Mouse (Mus musculus): ENCODE data around the gene Il10. TPM values are rescaled to one million over a fixed set of nuclear protein-coding genes. Genes with fewer than 3 reads are reported as not detected.
A peak's percentile ranks its signal among the peaks of the same experiment; 100 is the strongest.

The Il10 gene
- total and polyA plus RNA-seq, 2 experiments from 2014 or later = not detected

DNA sequence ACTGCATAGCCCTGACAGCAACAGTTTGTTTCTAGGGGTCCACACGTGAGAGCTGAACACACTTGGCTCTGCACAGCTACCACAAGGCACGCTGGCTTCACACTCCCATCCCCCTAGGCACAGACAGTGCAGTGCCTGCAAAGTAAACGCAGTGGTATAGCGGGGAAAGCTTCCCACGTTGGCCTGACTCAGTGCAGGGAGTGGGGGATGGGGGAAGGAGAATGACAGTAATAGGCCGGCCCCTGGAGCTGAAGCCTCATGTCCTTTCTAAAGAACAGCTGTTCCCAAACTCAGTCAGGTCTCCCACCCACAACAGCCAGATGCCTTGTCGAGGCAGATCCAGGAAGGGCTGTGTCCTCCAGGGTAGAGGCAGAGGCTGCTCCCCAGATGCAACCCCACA, 31.4 kb downstream of the Il10 start:
- ATAC-seq (ENCODE audit: low FRiP score) (no peak), DNase-seq (ENCODE audit: low spot score) (no peak)
- Histone ChIP-seq H3K9ac (replicated peaks; ENCODE audit: low read length, poor library complexity, severe bottlenecking) (no peak overlapping the region), H3K4me2 (ENCODE audit: low read depth, low read length, poor library complexity, severe bottlenecking) (no peak overlapping the region), H3K9me3 (ENCODE audit: low read length) (no peaks in the 10 kb centered on the region), H3K27me3 (ENCODE audit: insufficient read depth, low read length) (no peaks in the 10 kb centered on the region), H3K27ac (ENCODE audit: low read depth, low read length) (no peak overlapping the region), H3K4me3 (ENCODE audit: low read depth, low read length) (no peak overlapping the region), H3K4me1 (ENCODE audit: insufficient read depth, low read length) (no peaks in the 10 kb centered on the region; the same call in 1 of the 2 replicates), H3K36me3 (ENCODE audit: insufficient read depth, low read length) (peaks cover 27% of the 10 kb centered on the region)
- WGBS = 49% methylated on average over 7 of the region's 7 CpGs
- TF ChIP-seq CTCF (IDR thresholded peaks at IDR 0.05) = no peak

GRCm38 (mm10) chr1:131053239-131053638, 33.6 kb downstream of the Il10 start:
- H3K9ac ChIP-seq (replicated peaks; ENCODE audit: low read length, poor library complexity, severe bottlenecking) = no peak overlapping the region; the same call in 1 of the 2 replicates
- 4% methylated on average over 8 of the region's 8 CpGs for WGBS
- no peak overlapping the region for H3K4me3 ChIP-seq (ENCODE audit: low read depth, low read length)
- TF ChIP-seq CTCF (IDR thresholded peaks at IDR 0.05) = peak; percentile 95
- peaks cover 44% of the 10 kb centered on the region for H3K36me3 ChIP-seq (ENCODE audit: insufficient read depth, low read length)
- no peaks in the 10 kb centered on the region for H3K9me3 ChIP-seq (ENCODE audit: low read length)
- H3K4me1 ChIP-seq (ENCODE audit: insufficient read depth, low read length) = no peaks in the 10 kb centered on the region; the same call in 1 of the 2 replicates
- no peaks in the 10 kb centered on the region for H3K27me3 ChIP-seq (ENCODE audit: insufficient read depth, low read length)
- H3K27ac ChIP-seq (ENCODE audit: low read depth, low read length) = no peak overlapping the region
- peak; percentile 94 for DNase-seq (ENCODE audit: low spot score)
- no peak overlapping the region for H3K4me2 ChIP-seq (ENCODE audit: low read depth, low read length, poor library complexity, severe bottlenecking)
- peak; percentile 77 for ATAC-seq (ENCODE audit: low FRiP score)

DNA sequence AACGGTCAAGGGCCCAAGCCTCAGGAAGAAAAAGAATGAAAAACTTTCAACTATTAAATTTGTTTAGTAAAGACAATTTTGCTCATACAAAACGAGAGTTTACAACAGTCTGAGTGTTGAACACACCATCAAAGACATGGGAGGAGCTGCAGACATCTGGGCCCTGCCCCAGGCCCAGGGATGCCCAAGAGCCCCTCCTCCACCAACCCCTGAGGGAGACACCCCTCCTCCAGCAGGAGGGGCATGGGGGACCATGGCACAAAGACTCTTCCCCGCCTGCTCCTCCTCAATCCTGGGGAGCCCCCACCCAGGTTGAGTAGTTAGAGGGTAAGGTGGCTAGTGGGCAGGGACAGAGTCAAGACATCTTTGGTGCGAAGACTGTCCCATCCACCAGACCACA, 34.0 kb downstream of the Il10 start:
- no peak for TF ChIP-seq CTCF (IDR thresholded peaks at IDR 0.05)
- no peak overlapping the region for H3K4me2 ChIP-seq (ENCODE audit: low read depth, low read length, poor library complexity, severe bottlenecking)
- H3K36me3 ChIP-seq (ENCODE audit: insufficient read depth, low read length) = peaks cover 44% of the 10 kb centered on the region
- H3K4me1 ChIP-seq (ENCODE audit: insufficient read depth, low read length) = no peaks in the 10 kb centered on the region; the same call in 1 of the 2 replicates
- no peak overlapping the region for H3K27ac ChIP-seq (ENCODE audit: low read depth, low read length)
- H3K4me3 ChIP-seq (ENCODE audit: low read depth, low read length) = no peak overlapping the region
- DNase-seq (ENCODE audit: low spot score) = no peak
- no peak for ATAC-seq (ENCODE audit: low FRiP score)
- WGBS = 53% methylated on average over 4 of the region's 4 CpGs
- H3K9ac ChIP-seq (replicated peaks; ENCODE audit: low read length, poor library complexity, severe bottlenecking) = no peak overlapping the region
- no peaks in the 10 kb centered on the region for H3K27me3 ChIP-seq (ENCODE audit: insufficient read depth, low read length)
- H3K9me3 ChIP-seq (ENCODE audit: low read length) = no peaks in the 10 kb centered on the region

GRCm38 (mm10) chr1:131054251-131054650, 34.6 kb downstream of the Il10 start:
- no peak for ATAC-seq (ENCODE audit: low FRiP score)
- WGBS = 91% methylated on average over 4 of the region's 4 CpGs
- no peaks in the 10 kb centered on the region for H3K9me3 ChIP-seq (ENCODE audit: low read length)
- no peak overlapping the region for H3K27ac ChIP-seq (ENCODE audit: low read depth, low read length)
- H3K4me3 ChIP-seq (ENCODE audit: low read depth, low read length) = no peak overlapping the region
- no peak for TF ChIP-seq CTCF (IDR thresholded peaks at IDR 0.05)
- H3K9ac ChIP-seq (replicated peaks; ENCODE audit: low read length, poor library complexity, severe bottlenecking) = no peak overlapping the region
- no peak overlapping the region for H3K4me2 ChIP-seq (ENCODE audit: low read depth, low read length, poor library complexity, severe bottlenecking)
- no peaks in the 10 kb centered on the region; the same call in 1 of the 2 replicates for H3K4me1 ChIP-seq (ENCODE audit: insufficient read depth, low read length)
- no peaks in the 10 kb centered on the region for H3K27me3 ChIP-seq (ENCODE audit: insufficient read depth, low read length)
- H3K36me3 ChIP-seq (ENCODE audit: insufficient read depth, low read length) = peaks cover 44% of the 10 kb centered on the region
- no peak for DNase-seq (ENCODE audit: low spot score)

DNA sequence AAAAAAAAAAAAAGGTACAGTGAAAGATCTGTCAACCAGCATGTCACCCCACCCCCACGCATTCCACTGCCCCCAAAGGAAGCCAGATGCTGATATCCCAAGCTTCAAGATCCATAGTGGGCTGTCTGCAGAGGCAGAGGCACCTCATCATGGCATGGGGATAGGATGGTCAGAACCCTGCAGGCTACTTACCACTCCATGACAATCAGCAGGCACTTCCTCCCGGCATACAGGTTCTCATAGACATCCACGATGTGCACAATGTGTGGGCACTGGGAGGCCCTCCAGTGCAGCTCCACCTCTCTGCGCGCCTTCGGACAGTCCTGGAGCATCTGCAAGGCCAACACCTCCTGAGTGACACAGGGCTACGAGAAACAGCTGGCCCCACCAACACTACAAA, 38.8 kb downstream of the Il10 start:
- no peak overlapping the region for H3K4me3 ChIP-seq (ENCODE audit: low read depth, low read length)
- 0 out of 2 replicates have a peak, but pooled peaks cover 4% of the 10 kb centered on the region for H3K4me1 ChIP-seq (ENCODE audit: insufficient read depth, low read length)
- ATAC-seq (ENCODE audit: low FRiP score) = no peak
- H3K9ac ChIP-seq (replicated peaks; ENCODE audit: low read length, poor library complexity, severe bottlenecking) = no peak overlapping the region
- WGBS = 87% methylated on average over 7 of the region's 7 CpGs
- TF ChIP-seq CTCF (IDR thresholded peaks at IDR 0.05) = no peak
- no peaks in the 10 kb centered on the region for H3K9me3 ChIP-seq (ENCODE audit: low read length)
- no peak overlapping the region for H3K27ac ChIP-seq (ENCODE audit: low read depth, low read length)
- DNase-seq (ENCODE audit: low spot score) = no peak
- H3K36me3 ChIP-seq (ENCODE audit: insufficient read depth, low read length) = peaks cover 38% of the 10 kb centered on the region
- no peak overlapping the region for H3K4me2 ChIP-seq (ENCODE audit: low read depth, low read length, poor library complexity, severe bottlenecking)
- H3K27me3 ChIP-seq (ENCODE audit: insufficient read depth, low read length) = no peaks in the 10 kb centered on the region

- Histone ChIP-seq H3K4me3 (ENCODE audit: low read depth, low read length) (no peak overlapping the region), H3K36me3 (ENCODE audit: insufficient read depth, low read length) (peaks cover 34% of the 10 kb centered on the region), H3K27ac (ENCODE audit: low read depth, low read length) (no peak overlapping the region), H3K4me1 (ENCODE audit: insufficient read depth, low read length) (peaks cover 4% of the 10 kb centered on the region; the same call in 1 of the 2 replicates), H3K4me2 (ENCODE audit: low read depth, low read length, poor library complexity, severe bottlenecking) (no peak overlapping the region), H3K9me3 (ENCODE audit: low read length) (no peaks in the 10 kb centered on the region), H3K27me3 (ENCODE audit: insufficient read depth, low read length) (no peaks in the 10 kb centered on the region), H3K9ac (replicated peaks; ENCODE audit: low read length, poor library complexity, severe bottlenecking) (no peak overlapping the region)
- 40% methylated on average over 1 of the region's 1 CpGs for WGBS
- TF ChIP-seq CTCF (IDR thresholded peaks at IDR 0.05) = no peak
- DNase-seq (ENCODE audit: low spot score) (no peak), ATAC-seq (ENCODE audit: low FRiP score) (no peak)
These were observed 39.8 kb downstream of the Il10 start for GRCm38 (mm10) chr1:131059411-131059810.
